Mouse (Mus musculus): ENCODE measurements around the gene Pfn1. TPM values are rescaled to one million over a fixed set of nuclear protein-coding genes. Genes with fewer than 3 reads are reported as not detected.
A peak's percentile ranks its signal among the peaks of the same experiment; 100 is the strongest.

The Pfn1 gene
- total RNA-seq (2021): 100 to 1,000 TPM; 284 to 293 TPM
- long read RNA-seq, experiment 1, transcript Pfn1-201 (3 exons, 861 nt): major isoform, 183 of 268 reads
- long read RNA-seq, experiment 1, partial matches to known transcripts: 9 of 268 reads
- long read RNA-seq, experiment 1, other reads (novel, unspliced or antisense): 75 of 268 reads
- long read RNA-seq, experiment 2, transcript Pfn1-201 (3 exons, 861 nt): major isoform, 179 of 261 reads
- long read RNA-seq, experiment 2, partial matches to known transcripts: 5 of 261 reads
- long read RNA-seq, experiment 2, other reads (novel, unspliced or antisense): 76 of 261 reads

GRCm38 (mm10) chr11:70654198-70654922 is at the start of gene Pfn1:
Gene Pfn1 (minus strand): TSS chr11:70654644.
- peak; percentile 85 for DNase-seq

GRCm38 (mm10) chr11:70702781-70703180 is 48.3 kb upstream of the Pfn1 start:
- peak; percentile 88 for DNase-seq

- no peak for DNase-seq
Measured at GRCm38 (mm10) chr11:70701984-70702733, 47.7 kb upstream of the Pfn1 start.

- DNase-seq: no peak
Measured at GRCm38 (mm10) chr11:70701221-70701955, 46.9 kb upstream of the Pfn1 start.

- peak; percentile 90 for DNase-seq
Measured at GRCm38 (mm10) chr11:70700613-70701012, 46.2 kb upstream of the Pfn1 start.

- DNase-seq: peak; percentile 95
Measured at GRCm38 (mm10) chr11:70699722-70700556, 45.5 kb upstream of the Pfn1 start, which contains the start of the genes Inca1 and Kif1c. Gene Inca1 (minus strand): TSS chr11:70700155. Gene Kif1c (plus strand): TSS chr11:70700548.

- DNase-seq: no peak
Measured at GRCm38 (mm10) chr11:70699051-70699450, 44.6 kb upstream of the Pfn1 start.

GRCm38 (mm10) chr11:70697376-70697775 is 42.9 kb upstream of the Pfn1 start:
- DNase-seq: no peak

GRCm38 (mm10) chr11:70693504-70693903 is 39.1 kb upstream of the Pfn1 start:
- no peak for DNase-seq

- DNase-seq: no peak
Measured at GRCm38 (mm10) chr11:70689578-70689977, 35.1 kb upstream of the Pfn1 start.

GRCm38 (mm10) chr11:70688372-70688771 is 33.9 kb upstream of the Pfn1 start:
- no peak for DNase-seq

GRCm38 (mm10) chr11:70687601-70688199 is 33.3 kb upstream of the Pfn1 start, which contains the start of gene Camta2:
Gene Camta2 (minus strand): TSS chr11:70688105.
- DNase-seq: peak; percentile 90

- DNase-seq: no peak
Measured at GRCm38 (mm10) chr11:70686901-70687566, 32.6 kb upstream of the Pfn1 start.

- no peak for DNase-seq
Measured at GRCm38 (mm10) chr11:70683640-70684039, 29.2 kb upstream of the Pfn1 start.

GRCm38 (mm10) chr11:70681897-70682581 is 27.6 kb upstream of the Pfn1 start:
- DNase-seq: no peak

GRCm38 (mm10) chr11:70681170-70681569 is 26.7 kb upstream of the Pfn1 start:
- no peak for DNase-seq

GRCm38 (mm10) chr11:70679894-70680293 is 25.4 kb upstream of the Pfn1 start:
- no peak for DNase-seq

GRCm38 (mm10) chr11:70679361-70679760 is 24.9 kb upstream of the Pfn1 start:
- no peak for DNase-seq

GRCm38 (mm10) chr11:70678576-70678975 is 24.1 kb upstream of the Pfn1 start:
- no peak for DNase-seq
